Mouse (Mus musculus): ENCODE results near the gene Slc6a1. TPM values are rescaled to one million over a fixed set of nuclear protein-coding genes. Genes with fewer than 3 reads are reported as not detected.
"Not testable (repeated sequence)": the region's sequence is repeated elsewhere in the genome, so short reads cannot be mapped to it uniquely, and the experiment has no call there.

Slc6a1 gene
- polyA plus RNA-seq, 1 experiment from 2014 or later, result not detected

GRCm38 (mm10) chr6:114300737-114301136 lies 18.3 kb downstream of the Slc6a1 start:
- Histone ChIP-seq H3K4me3 (ENCODE audit: inconsistent target) (no peak overlapping the region), H3K79me2 (ENCODE audit: inconsistent target) (no peaks in the 10 kb centered on the region), H3K36me3 (ENCODE audit: inconsistent target) (no peaks in the 10 kb centered on the region), H3K27ac (no peak overlapping the region)
- 88% methylated on average over 10 of the region's 11 CpGs for WGBS (ENCODE audit: missing documents)

GRCm38 (mm10) chr6:114304668-114305067 lies 22.2 kb downstream of the Slc6a1 start:
- no peak overlapping the region for H3K4me3 ChIP-seq (ENCODE audit: inconsistent target)
- WGBS (ENCODE audit: missing documents), result 84% methylated on average over 6 of the region's 6 CpGs
- no peak overlapping the region for H3K27ac ChIP-seq
- H3K36me3 ChIP-seq (ENCODE audit: inconsistent target), result no peaks in the 10 kb centered on the region
- no peaks in the 10 kb centered on the region for H3K79me2 ChIP-seq (ENCODE audit: inconsistent target)

- Histone ChIP-seq H3K79me2 (ENCODE audit: inconsistent target) (no peaks in the 10 kb centered on the region), H3K36me3 (ENCODE audit: inconsistent target) (no peaks in the 10 kb centered on the region), H3K27ac (no peak overlapping the region), H3K4me3 (ENCODE audit: inconsistent target) (no peak overlapping the region)
- 77% methylated on average over 5 of the region's 5 CpGs for WGBS (ENCODE audit: missing documents)
These were observed 38.1 kb downstream of the Slc6a1 start for GRCm38 (mm10) chr6:114320511-114320910.

- H3K36me3 ChIP-seq (ENCODE audit: inconsistent target), result no peaks in the 10 kb centered on the region
- no peak overlapping the region for H3K27ac ChIP-seq
- whole genome bisulfite sequencing (ENCODE audit: missing documents), result 100% methylated on average over 3 of the region's 3 CpGs
- no peaks in the 10 kb centered on the region for H3K79me2 ChIP-seq (ENCODE audit: inconsistent target)
- H3K4me3 ChIP-seq (ENCODE audit: inconsistent target), result no peak overlapping the region
These were observed 38.7 kb downstream of the Slc6a1 start for GRCm38 (mm10) chr6:114321146-114321545.

- no peaks in the 10 kb centered on the region for H3K36me3 ChIP-seq (ENCODE audit: inconsistent target)
- H3K4me3 ChIP-seq (ENCODE audit: inconsistent target), result no peak overlapping the region
- H3K27ac ChIP-seq, result no peak overlapping the region
- no peaks in the 10 kb centered on the region for H3K79me2 ChIP-seq (ENCODE audit: inconsistent target)
- WGBS (ENCODE audit: missing documents), result 84% methylated on average over 3 of the region's 3 CpGs
These were observed 40.5 kb downstream of the Slc6a1 start for GRCm38 (mm10) chr6:114322914-114323313.

GRCm38 (mm10) chr6:114324808-114325207 lies 42.4 kb downstream of the Slc6a1 start:
- no peaks in the 10 kb centered on the region for H3K79me2 ChIP-seq (ENCODE audit: inconsistent target)
- 99% methylated on average over 5 of the region's 5 CpGs for WGBS (ENCODE audit: missing documents)
- no peak overlapping the region for H3K4me3 ChIP-seq (ENCODE audit: inconsistent target)
- no peak overlapping the region for H3K27ac ChIP-seq
- no peaks in the 10 kb centered on the region for H3K36me3 ChIP-seq (ENCODE audit: inconsistent target)

- 55% methylated on average over 8 of the region's 8 CpGs for WGBS (ENCODE audit: missing documents)
- Histone ChIP-seq H3K4me3 (ENCODE audit: inconsistent target) (no peak overlapping the region), H3K27ac (no peak overlapping the region), H3K79me2 (ENCODE audit: inconsistent target) (no peaks in the 10 kb centered on the region), H3K36me3 (ENCODE audit: inconsistent target) (no peaks in the 10 kb centered on the region)
These were observed 47.4 kb downstream of the Slc6a1 start for GRCm38 (mm10) chr6:114329597-114330470.

GRCm38 (mm10) chr6:114331926-114332325 lies 49.5 kb downstream of the Slc6a1 start:
- Histone ChIP-seq H3K36me3 (ENCODE audit: inconsistent target) (no peaks in the 10 kb centered on the region), H3K4me3 (ENCODE audit: inconsistent target) (no peak overlapping the region), H3K79me2 (ENCODE audit: inconsistent target) (no peaks in the 10 kb centered on the region), H3K27ac (no peak overlapping the region)
- WGBS (ENCODE audit: missing documents), result 91% methylated on average over 5 of the region's 7 CpGs

- WGBS (ENCODE audit: missing documents), result 69% methylated on average over 11 of the region's 11 CpGs
- Histone ChIP-seq H3K4me3 (ENCODE audit: inconsistent target) (no peak overlapping the region), H3K79me2 (ENCODE audit: inconsistent target) (no peaks in the 10 kb centered on the region), H3K36me3 (ENCODE audit: inconsistent target) (no peaks in the 10 kb centered on the region), H3K27ac (no peak overlapping the region)
These were observed 53.9 kb downstream of the Slc6a1 start for GRCm38 (mm10) chr6:114336128-114336943.

- no CpG with 5 or more reads among the region's 1 CpGs for WGBS (ENCODE audit: missing documents)
- no peak overlapping the region for H3K4me3 ChIP-seq (ENCODE audit: inconsistent target)
- no peak overlapping the region for H3K27ac ChIP-seq
- no peaks in the 10 kb centered on the region for H3K36me3 ChIP-seq (ENCODE audit: inconsistent target)
- no peaks in the 10 kb centered on the region for H3K79me2 ChIP-seq (ENCODE audit: inconsistent target)
These were observed 54.4 kb downstream of the Slc6a1 start for GRCm38 (mm10) chr6:114336944-114337215.

GRCm38 (mm10) chr6:114341381-114341780 lies 58.9 kb downstream of the Slc6a1 start:
- not testable (repeated sequence) for H3K4me3 ChIP-seq (ENCODE audit: inconsistent target); H3K79me2 ChIP-seq (ENCODE audit: inconsistent target); H3K27ac ChIP-seq; H3K36me3 ChIP-seq (ENCODE audit: inconsistent target)

GRCm38 (mm10) chr6:114343740-114344139 lies 61.3 kb downstream of the Slc6a1 start:
- Histone ChIP-seq H3K4me3 (ENCODE audit: inconsistent target) (no peak overlapping the region), H3K36me3 (ENCODE audit: inconsistent target) (no peaks in the 10 kb centered on the region), H3K79me2 (ENCODE audit: inconsistent target) (no peaks in the 10 kb centered on the region), H3K27ac (no peak overlapping the region)
- WGBS (ENCODE audit: missing documents), result 47% methylated on average over 3 of the region's 3 CpGs

- no peaks in the 10 kb centered on the region for H3K79me2 ChIP-seq (ENCODE audit: inconsistent target)
- WGBS (ENCODE audit: missing documents), result 26% methylated on average over 4 of the region's 4 CpGs
These were observed 62.7 kb downstream of the Slc6a1 start for GRCm38 (mm10) chr6:114345156-114345555.

GRCm38 (mm10) chr6:114347831-114348754 lies 65.7 kb downstream of the Slc6a1 start:
- 50% methylated on average over 13 of the region's 13 CpGs for WGBS (ENCODE audit: missing documents)
- no peak overlapping the region for H3K27ac ChIP-seq
- H3K79me2 ChIP-seq (ENCODE audit: inconsistent target), result no peaks in the 10 kb centered on the region
- H3K36me3 ChIP-seq (ENCODE audit: inconsistent target), result no peaks in the 10 kb centered on the region
- no peak overlapping the region for H3K4me3 ChIP-seq (ENCODE audit: inconsistent target)

More at GRCm38 (mm10) chr6:114345156-114345555, 62.7 kb downstream of the Slc6a1 start:
- Histone ChIP-seq H3K4me3 (ENCODE audit: inconsistent target) (no peak overlapping the region), H3K27ac (no peak overlapping the region), H3K36me3 (ENCODE audit: inconsistent target) (no peaks in the 10 kb centered on the region)
